Mouse (Mus musculus) kidney, postnatal 0 days (tissue): ENCODE data around the gene Ubn1. TPM values are rescaled to one million over a fixed set of nuclear protein-coding genes. Genes with fewer than 3 reads are reported as not detected.

Experiments
- ATAC-seq: fragments of 200-750 bp; cut with Nextera tagmentation; replicated peaks from 2 replicates; pipeline ENCODE4 v1.8.0; 2017; ENCODE audit warnings: low read depth, moderate number of reproducible peaks, moderate TSS enrichment, moderate library complexity; ENCODE audit not compliant: low FRiP score
- DNase-seq: peaks from one replicate; pipeline ENCODE4 v3.0.0-alpha.2; 2016; ENCODE audit warnings: low spot score
- H3K27ac ChIP-seq: fragments of 300-500 bp; sonication (generic); 2 replicates; pipeline ENCODE4 v1.5.1; 2014; ENCODE audit warnings: mild to moderate bottlenecking
- H3K27me3 ChIP-seq: fragments of 300-500 bp; sonication (generic); 2 replicates; pipeline ENCODE4 v1.6.1; 2014; ENCODE audit warnings: low read length, mixed read lengths; ENCODE audit not compliant: insufficient read depth
- H3K36me3 ChIP-seq: fragments of 300-500 bp; sonication (generic); 2 replicates; pipeline ENCODE4 v1.6.1; 2014; ENCODE audit warnings: low read length, mixed read lengths; ENCODE audit not compliant: insufficient read depth
- H3K4me1 ChIP-seq: fragments of 300-500 bp; sonication (generic); replicated peaks from 2 replicates; pipeline ENCODE4 v1.6.1; 2014; ENCODE audit warnings: antibody characterized with exemption, low read length, mixed read lengths; ENCODE audit not compliant: insufficient read depth
- H3K4me2 ChIP-seq: fragments of 300-500 bp; sonication (generic); 2 replicates; pipeline ENCODE4 v1.6.1; 2014; ENCODE audit warnings: mild to moderate bottlenecking, low read length, moderate library complexity, mixed read lengths
- H3K4me3 ChIP-seq: fragments of 300-500 bp; sonication (generic); replicated peaks from 2 replicates; pipeline ENCODE4 v1.5.1; 2014; ENCODE audit warnings: low read depth, low read length
- H3K9ac ChIP-seq: fragments of 300-500 bp; sonication (generic); 2 replicates; pipeline ENCODE4 v1.6.1; 2014; ENCODE audit warnings: low read depth, low read length
- H3K9me3 ChIP-seq: fragments of 300-500 bp; sonication (generic); replicated peaks from 2 replicates; pipeline ENCODE4 v1.6.1; 2016; ENCODE audit warnings: low read length, inconsistent platforms, mixed read lengths
- CTCF ChIP-seq: IDR thresholded peaks from 2 replicates; pipeline ENCODE4 v1.5.1; 2016; ENCODE audit warnings: antibody characterized with exemption, low read depth, mild to moderate bottlenecking, moderate library complexity
- WGBS: fragments of 180-500 bp; shearing (Covaris S2); extraction: QIAGEN DNeasy Blood & Tissue Kit; methylation state at CpG from one replicate; pipeline ENCODE4 v1.1.7; 2014; 5-methylcytosine and 5-hydroxymethylcytosine counted together
- polyA plus RNA-seq: library from polyadenylated mRNA; unstranded; fragments of >200 nt; fragmentation: Nextera tagmentation; extraction: Ambion mirVana; gene quantifications from 2 replicates; pipeline ENCODE4 v1.2.1, GENCODE M21; 2015

Gene Ubn1
- polyA plus RNA-seq, 1 experiment from 2014 or later: 16.8 TPM

- no peak for ATAC-seq
- DNase-seq: no peak
- no peaks in the 10 kb centered on the region for H3K4me1 ChIP-seq
- no peaks in the 10 kb centered on the region for H3K27me3 ChIP-seq
- WGBS: 98% methylated on average over 4 of the region's 4 CpGs
- TF ChIP-seq CTCF: no peak
- no peak overlapping the region for H3K9ac ChIP-seq
- H3K9me3 ChIP-seq: no peaks in the 10 kb centered on the region
- H3K4me2 ChIP-seq: no peak overlapping the region
- no peak overlapping the region for H3K4me3 ChIP-seq
- peaks cover 35% of the 10 kb centered on the region for H3K36me3 ChIP-seq
- H3K27ac ChIP-seq: no peak overlapping the region
These were observed 13.6 kb downstream of the Ubn1 start for GRCm38 (mm10) chr16:5063472-5063871.

GRCm38 (mm10) chr16:5070321-5070720 is 20.5 kb downstream of the Ubn1 start:
- Histone ChIP-seq H3K4me3 (no peak overlapping the region), H3K9me3 (no peaks in the 10 kb centered on the region), H3K4me2 (no peak overlapping the region), H3K36me3 (peaks cover 54% of the 10 kb centered on the region), H3K27me3 (no peaks in the 10 kb centered on the region), H3K9ac (no peak overlapping the region), H3K27ac (no peak overlapping the region), H3K4me1 (no peaks in the 10 kb centered on the region)
- 79% methylated on average over 3 of the region's 3 CpGs for WGBS
- no peak for TF ChIP-seq CTCF
- ATAC-seq: no peak
- no peak for DNase-seq

DNA sequence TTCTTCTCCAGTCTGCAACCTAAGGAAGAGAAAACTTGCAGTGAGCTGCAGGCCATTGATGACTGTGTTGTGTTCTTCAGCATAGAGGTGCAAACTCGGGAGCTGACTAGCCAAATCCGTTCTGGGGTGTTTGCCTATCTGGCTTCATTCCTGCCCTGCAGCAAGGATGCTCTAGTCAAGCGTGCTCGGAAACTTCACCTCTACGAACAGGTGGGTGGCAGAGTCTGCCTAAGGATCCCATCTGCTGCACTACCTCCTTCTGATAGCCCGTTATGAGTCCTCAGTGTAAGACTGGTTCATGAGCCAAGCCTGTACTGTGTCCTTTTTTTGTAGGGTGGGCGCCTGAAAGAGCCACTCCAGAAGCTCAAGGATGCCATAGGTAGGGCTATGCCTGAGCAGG is 22.1 kb downstream of the Ubn1 start:
- Histone ChIP-seq H3K4me2 (no peak overlapping the region), H3K27ac (no peak overlapping the region), H3K4me1 (no peaks in the 10 kb centered on the region), H3K36me3 (peaks cover 67% of the 10 kb centered on the region), H3K9me3 (no peaks in the 10 kb centered on the region), H3K9ac (no peak overlapping the region), H3K27me3 (no peaks in the 10 kb centered on the region), H3K4me3 (no peak overlapping the region)
- no peak for ATAC-seq
- 89% methylated on average over 7 of the region's 7 CpGs for WGBS
- no peak for TF ChIP-seq CTCF
- DNase-seq: no peak

- no peak for ATAC-seq
- 87% methylated on average over 5 of the region's 5 CpGs for WGBS
- no peaks in the 10 kb centered on the region for H3K27me3 ChIP-seq
- H3K36me3 ChIP-seq: peaks cover 86% of the 10 kb centered on the region
- H3K4me3 ChIP-seq: no peak overlapping the region
- no peak overlapping the region for H3K9ac ChIP-seq
- no peaks in the 10 kb centered on the region for H3K4me1 ChIP-seq
- no peak for TF ChIP-seq CTCF
- no peaks in the 10 kb centered on the region for H3K9me3 ChIP-seq
- no peak for DNase-seq
- no peak overlapping the region for H3K4me2 ChIP-seq
- no peak overlapping the region for H3K27ac ChIP-seq
These were observed 24.5 kb downstream of the Ubn1 start for GRCm38 (mm10) chr16:5074341-5074740.

GRCm38 (mm10) chr16:5085196-5085595 is 35.3 kb downstream of the Ubn1 start:
- 81% methylated on average over 4 of the region's 4 CpGs for WGBS
- peaks cover 58% of the 10 kb centered on the region for H3K36me3 ChIP-seq

GRCm38 (mm10) chr16:5086179-5086578 is 36.3 kb downstream of the Ubn1 start:
- Histone ChIP-seq H3K4me1 (no peaks in the 10 kb centered on the region), H3K4me3 (no peak overlapping the region), H3K36me3 (peaks cover 57% of the 10 kb centered on the region)

More at GRCm38 (mm10) chr16:5085196-5085595, 35.3 kb downstream of the Ubn1 start:
- H3K9ac ChIP-seq: no peak overlapping the region
- no peaks in the 10 kb centered on the region for H3K4me1 ChIP-seq
- H3K9me3 ChIP-seq: no peaks in the 10 kb centered on the region
- no peak overlapping the region for H3K4me2 ChIP-seq
- H3K27me3 ChIP-seq: no peaks in the 10 kb centered on the region
- ATAC-seq: no peak
- DNase-seq: no peak
- H3K4me3 ChIP-seq: no peak overlapping the region
- TF ChIP-seq CTCF: no peak
- no peak overlapping the region for H3K27ac ChIP-seq

GRCm38 (mm10) chr16:5089021-5089420 is 39.2 kb downstream of the Ubn1 start:
- peaks cover 33% of the 10 kb centered on the region for H3K36me3 ChIP-seq

More at GRCm38 (mm10) chr16:5086179-5086578, 36.3 kb downstream of the Ubn1 start:
- Histone ChIP-seq H3K27ac (no peak overlapping the region), H3K9me3 (no peaks in the 10 kb centered on the region), H3K9ac (no peak overlapping the region), H3K27me3 (no peaks in the 10 kb centered on the region), H3K4me2 (no peak overlapping the region)
- ATAC-seq (no peak), DNase-seq (no peak)
- no peak for TF ChIP-seq CTCF
- 88% methylated on average over 2 of the region's 2 CpGs for WGBS

More at GRCm38 (mm10) chr16:5089021-5089420, 39.2 kb downstream of the Ubn1 start:
- Histone ChIP-seq H3K9ac (no peak overlapping the region), H3K9me3 (no peaks in the 10 kb centered on the region), H3K4me3 (no peak overlapping the region), H3K4me1 (no peaks in the 10 kb centered on the region; the same call in 1 of the 2 replicates), H3K27ac (no peak overlapping the region), H3K4me2 (no peak overlapping the region), H3K27me3 (no peaks in the 10 kb centered on the region)
- WGBS: 61% methylated on average over 10 of the region's 10 CpGs
- DNase-seq: no peak
- no peak for ATAC-seq
- TF ChIP-seq CTCF: no peak
